Mouse (Mus musculus) kidney, embryonic 14.5 days (tissue): ENCODE measurements around the gene Slc38a6. TPM values are rescaled to one million over a fixed set of nuclear protein-coding genes. Genes with fewer than 3 reads are reported as not detected.

ENCODE experiments used
- ATAC-seq: fragments of 200-750 bp; cut with Nextera tagmentation; 2 replicates; pipeline ENCODE4 v1.8.0; 2017; ENCODE audit warnings: moderate number of reproducible peaks, mild to moderate bottlenecking, moderate TSS enrichment, moderate library complexity; ENCODE audit not compliant: low FRiP score, low TSS enrichment
- H3K27ac ChIP-seq: fragments of 300-500 bp; sonication (generic); 2 replicates; pipeline ENCODE4 v1.5.1; 2014; ENCODE audit warnings: low read depth, mild to moderate bottlenecking, low read length, moderate library complexity, mixed read lengths
- H3K27me3 ChIP-seq: fragments of 300-500 bp; sonication (generic); 2 replicates; pipeline ENCODE4 v1.6.1; 2014; ENCODE audit warnings: mild to moderate bottlenecking, low read length; ENCODE audit not compliant: control insufficient read depth, insufficient read depth
- H3K36me3 ChIP-seq: fragments of 300-500 bp; sonication (generic); 2 replicates; pipeline ENCODE4 v1.6.1; 2014; ENCODE audit warnings: low read length, mixed read lengths; ENCODE audit not compliant: control insufficient read depth, insufficient read depth
- H3K4me1 ChIP-seq: fragments of 300-500 bp; sonication (generic); 2 replicates; pipeline ENCODE4 v1.6.1; 2014; ENCODE audit warnings: low read length, mixed read lengths; ENCODE audit not compliant: control insufficient read depth, insufficient read depth
- H3K4me2 ChIP-seq: fragments of 300-500 bp; sonication (generic); replicated peaks from 2 replicates; pipeline ENCODE4 v1.6.1; 2014; ENCODE audit warnings: low read depth, mild to moderate bottlenecking, low read length
- H3K4me3 ChIP-seq: fragments of 300-500 bp; sonication (generic); 2 replicates; pipeline ENCODE4 v1.5.1; 2014; ENCODE audit warnings: mild to moderate bottlenecking, low read length
- H3K9ac ChIP-seq: fragments of 300-500 bp; sonication (generic); 2 replicates; pipeline ENCODE4 v1.6.1; 2014; ENCODE audit warnings: low read depth, mild to moderate bottlenecking, low read length, moderate library complexity
- H3K9me3 ChIP-seq: fragments of 300-500 bp; sonication (generic); 2 replicates; pipeline ENCODE4 v1.6.1; 2016; ENCODE audit warnings: low read length; ENCODE audit not compliant: control insufficient read depth
- WGBS: fragments of 180-500 bp; shearing (Covaris S2); extraction: QIAGEN DNeasy Blood & Tissue Kit; methylation state at CpG from one replicate; pipeline ENCODE4 v1.1.7; 2014; 5-methylcytosine and 5-hydroxymethylcytosine counted together
- polyA plus RNA-seq: library from polyadenylated mRNA; unstranded; fragments of >200 nt; fragmentation: Nextera tagmentation; extraction: Ambion mirVana; gene quantifications from 2 replicates; pipeline ENCODE4 v1.2.1, GENCODE M21; 2014

Slc38a6 gene
- polyA plus RNA-seq, 1 experiment from 2014 or later: 11.1 TPM

- no peaks in the 10 kb centered on the region for H3K27me3 ChIP-seq
- H3K4me1 ChIP-seq: peaks cover 6% of the 10 kb centered on the region; the same call in 1 of the 2 replicates
- no peak overlapping the region for H3K4me2 ChIP-seq
- no peaks in the 10 kb centered on the region; the same call in 1 of the 2 replicates for H3K36me3 ChIP-seq
- no peak overlapping the region for H3K9ac ChIP-seq
- H3K9me3 ChIP-seq: no peaks in the 10 kb centered on the region
- H3K4me3 ChIP-seq: no peak overlapping the region
- no peak overlapping the region for H3K27ac ChIP-seq
- ATAC-seq: no peak
- 42% methylated on average over 12 of the region's 12 CpGs for WGBS
Measured at GRCm38 (mm10) chr12:73345157-73345556, 58.6 kb downstream of the Slc38a6 start.

GRCm38 (mm10) chr12:73347202-73347601 is 60.6 kb downstream of the Slc38a6 start:
- Histone ChIP-seq H3K36me3 (no peaks in the 10 kb centered on the region; the same call in 1 of the 2 replicates), H3K27ac (no peak overlapping the region), H3K4me1 (peaks cover 12% of the 10 kb centered on the region; the same call in 1 of the 2 replicates), H3K9me3 (no peaks in the 10 kb centered on the region), H3K4me2 (no peak overlapping the region), H3K27me3 (no peaks in the 10 kb centered on the region), H3K4me3 (no peak overlapping the region), H3K9ac (no peak overlapping the region)
- 84% methylated on average over 7 of the region's 7 CpGs for WGBS
- no peak for ATAC-seq

GRCm38 (mm10) chr12:73350466-73350865 is 63.9 kb downstream of the Slc38a6 start:
- no peaks in the 10 kb centered on the region; the same call in 1 of the 2 replicates for H3K36me3 ChIP-seq
- 74% methylated on average over 7 of the region's 7 CpGs for WGBS
- no peak overlapping the region for H3K4me3 ChIP-seq
- H3K4me1 ChIP-seq: peaks cover 9% of the 10 kb centered on the region; the same call in 1 of the 2 replicates
- no peak overlapping the region for H3K4me2 ChIP-seq
- no peaks in the 10 kb centered on the region for H3K9me3 ChIP-seq
- H3K9ac ChIP-seq: no peak overlapping the region
- no peak for ATAC-seq
- H3K27ac ChIP-seq: no peak overlapping the region
- no peaks in the 10 kb centered on the region for H3K27me3 ChIP-seq

GRCm38 (mm10) chr12:73350982-73351381 is 64.4 kb downstream of the Slc38a6 start:
- peaks cover 9% of the 10 kb centered on the region; the same call in 1 of the 2 replicates for H3K4me1 ChIP-seq
- ATAC-seq: peak; percentile 73; the same call in 1 of the 2 replicates
- H3K27me3 ChIP-seq: no peaks in the 10 kb centered on the region
- peak overlapping the region; percentile 60; the same call in 1 of the 2 replicates for H3K27ac ChIP-seq
- H3K36me3 ChIP-seq: no peaks in the 10 kb centered on the region; the same call in 1 of the 2 replicates
- H3K9me3 ChIP-seq: no peaks in the 10 kb centered on the region
- H3K9ac ChIP-seq: no peak overlapping the region
- no peak overlapping the region; the same call in 1 of the 2 replicates for H3K4me2 ChIP-seq
- 11% methylated on average over 9 of the region's 9 CpGs for WGBS
- H3K4me3 ChIP-seq: no peak overlapping the region

- ATAC-seq: no peak
- WGBS: 34% methylated on average over 14 of the region's 14 CpGs
- H3K27ac ChIP-seq: no peak overlapping the region
- peaks cover 9% of the 10 kb centered on the region; the same call in 1 of the 2 replicates for H3K4me1 ChIP-seq
- no peak overlapping the region for H3K4me2 ChIP-seq
- no peaks in the 10 kb centered on the region for H3K9me3 ChIP-seq
- no peak overlapping the region for H3K9ac ChIP-seq
- no peaks in the 10 kb centered on the region; the same call in 1 of the 2 replicates for H3K36me3 ChIP-seq
- H3K4me3 ChIP-seq: no peak overlapping the region
- no peaks in the 10 kb centered on the region for H3K27me3 ChIP-seq
Measured at GRCm38 (mm10) chr12:73351746-73352145, 65.2 kb downstream of the Slc38a6 start.

GRCm38 (mm10) chr12:73353362-73353761 is 66.8 kb downstream of the Slc38a6 start:
- ATAC-seq: no peak
- H3K9ac ChIP-seq: no peak overlapping the region
- no peak overlapping the region for H3K4me2 ChIP-seq
- H3K27me3 ChIP-seq: no peaks in the 10 kb centered on the region
- no peak overlapping the region for H3K4me3 ChIP-seq
- 90% methylated on average over 5 of the region's 5 CpGs for WGBS
- H3K27ac ChIP-seq: no peak overlapping the region
- H3K36me3 ChIP-seq: no peaks in the 10 kb centered on the region; the same call in 1 of the 2 replicates
- H3K9me3 ChIP-seq: no peaks in the 10 kb centered on the region
- H3K4me1 ChIP-seq: peaks cover 9% of the 10 kb centered on the region; the same call in 1 of the 2 replicates

GRCm38 (mm10) chr12:73354521-73354920 is 67.9 kb downstream of the Slc38a6 start:
- H3K36me3 ChIP-seq: no peaks in the 10 kb centered on the region; the same call in 1 of the 2 replicates
- no peaks in the 10 kb centered on the region for H3K9me3 ChIP-seq
- no peak overlapping the region for H3K27ac ChIP-seq
- 51% methylated on average over 4 of the region's 4 CpGs for WGBS
- H3K4me1 ChIP-seq: peaks cover 9% of the 10 kb centered on the region; the same call in 1 of the 2 replicates
- no peak overlapping the region for H3K4me2 ChIP-seq
- H3K9ac ChIP-seq: no peak overlapping the region
- H3K4me3 ChIP-seq: no peak overlapping the region
- no peaks in the 10 kb centered on the region for H3K27me3 ChIP-seq
- ATAC-seq: no peak

GRCm38 (mm10) chr12:73355084-73355775 is 68.7 kb downstream of the Slc38a6 start:
- Histone ChIP-seq H3K4me1 (peaks cover 9% of the 10 kb centered on the region; the same call in 1 of the 2 replicates), H3K9ac (no peak overlapping the region), H3K4me3 (no peak overlapping the region), H3K27me3 (no peaks in the 10 kb centered on the region), H3K4me2 (no peak overlapping the region), H3K27ac (no peak overlapping the region), H3K36me3 (no peaks in the 10 kb centered on the region), H3K9me3 (no peaks in the 10 kb centered on the region)
- WGBS: 36% methylated on average over 14 of the region's 14 CpGs
- no peak for ATAC-seq

GRCm38 (mm10) chr12:73356696-73357095 is 70.1 kb downstream of the Slc38a6 start:
- no peaks in the 10 kb centered on the region for H3K36me3 ChIP-seq
- H3K9me3 ChIP-seq: no peaks in the 10 kb centered on the region
- no peak overlapping the region for H3K4me3 ChIP-seq
- no peak overlapping the region for H3K9ac ChIP-seq
- no peak for ATAC-seq
- peaks cover 2% of the 10 kb centered on the region; the same call in 1 of the 2 replicates for H3K4me1 ChIP-seq
- H3K27me3 ChIP-seq: no peaks in the 10 kb centered on the region
- no peak overlapping the region for H3K27ac ChIP-seq
- no peak overlapping the region for H3K4me2 ChIP-seq
- 87% methylated on average over 2 of the region's 2 CpGs for WGBS
